Mouse (Mus musculus) intestine, embryonic 16.5 days (tissue): ENCODE results near the gene Pbx1. TPM values are rescaled to one million over a fixed set of nuclear protein-coding genes. Genes with fewer than 3 reads are reported as not detected.

Experiments used
- ATAC-seq: fragments of 200-750 bp; cut with Nextera tagmentation; 2 replicates; pipeline ENCODE4 v1.8.0; 2017; ENCODE audit warnings: moderate TSS enrichment, moderate library complexity
- H3K27ac ChIP-seq: fragments of 300-500 bp; sonication (generic); 2 replicates; pipeline ENCODE4 v1.5.1; 2014; ENCODE audit warnings: mild to moderate bottlenecking, low read length
- H3K27me3 ChIP-seq: fragments of 300-500 bp; sonication (generic); replicated peaks from 2 replicates; pipeline ENCODE4 v1.6.1; 2014; ENCODE audit warnings: low read length, control low read depth, mixed read lengths; ENCODE audit not compliant: control insufficient read depth, insufficient read depth
- H3K36me3 ChIP-seq: fragments of 300-500 bp; sonication (generic); 2 replicates; pipeline ENCODE4 v1.6.1; 2014; ENCODE audit warnings: low read length, control low read depth; ENCODE audit not compliant: control insufficient read depth, insufficient read depth
- H3K4me1 ChIP-seq: fragments of 300-500 bp; sonication (generic); 2 replicates; pipeline ENCODE4 v1.6.1; 2014; ENCODE audit warnings: low read length, control low read depth, mixed read lengths; ENCODE audit not compliant: control insufficient read depth, insufficient read depth
- H3K4me2 ChIP-seq: fragments of 300-500 bp; sonication (generic); 2 replicates; pipeline ENCODE4 v1.6.1; 2014; ENCODE audit warnings: low read depth, low read length, control low read depth
- H3K4me3 ChIP-seq: fragments of 300-500 bp; sonication (generic); 2 replicates; pipeline ENCODE4 v1.5.1; 2014; ENCODE audit warnings: mild to moderate bottlenecking, low read length
- H3K9ac ChIP-seq: fragments of 300-500 bp; sonication (generic); 2 replicates; pipeline ENCODE4 v1.6.1; 2014; ENCODE audit warnings: low read depth, low read length
- H3K9me3 ChIP-seq: fragments of 300-500 bp; sonication (generic); 2 replicates; pipeline ENCODE4 v1.6.1; 2016; ENCODE audit warnings: low read length, control low read depth; ENCODE audit not compliant: control insufficient read depth
- WGBS: fragments of 180-500 bp; shearing (Covaris S2); extraction: QIAGEN DNeasy Blood & Tissue Kit; methylation state at CpG from one replicate; pipeline ENCODE4 v1.1.7; 2014; 5-methylcytosine and 5-hydroxymethylcytosine counted together
- polyA plus RNA-seq: library from polyadenylated mRNA; unstranded; fragments of >200 nt; fragmentation: Nextera tagmentation; extraction: Ambion mirVana; gene quantifications from 2 replicates; pipeline ENCODE4 v1.2.1, GENCODE M21; 2015

The Pbx1 gene
- polyA plus RNA-seq, 1 experiment from 2014 or later = 17.2 TPM

DNA sequence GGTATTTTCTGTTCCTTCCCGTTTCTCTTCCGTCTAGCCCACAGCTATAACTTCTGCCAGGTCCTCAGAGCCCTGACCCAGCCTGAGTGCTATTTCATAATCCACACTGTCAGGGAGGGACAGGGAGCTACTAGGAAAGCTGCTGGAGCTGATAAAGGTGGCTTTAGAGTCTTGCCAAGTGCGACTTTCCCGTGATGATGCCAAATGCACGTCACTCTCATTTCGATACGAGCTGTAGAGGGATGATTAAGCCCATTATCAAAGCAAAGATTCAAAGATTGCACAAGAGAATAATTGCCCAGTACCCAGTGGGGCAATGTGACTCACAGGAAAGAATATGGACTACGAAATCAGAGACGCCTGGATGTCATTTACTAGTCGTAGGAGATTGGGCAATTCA is 69.6 kb downstream of the Pbx1 start:
- no peaks in the 10 kb centered on the region for H3K27me3 ChIP-seq
- H3K4me3 ChIP-seq = no peak overlapping the region
- H3K27ac ChIP-seq = no peak overlapping the region
- H3K9me3 ChIP-seq = no peaks in the 10 kb centered on the region
- H3K9ac ChIP-seq = no peak overlapping the region
- no peak overlapping the region for H3K4me2 ChIP-seq
- H3K36me3 ChIP-seq = no peaks in the 10 kb centered on the region
- H3K4me1 ChIP-seq = peaks cover 12% of the 10 kb centered on the region
- 85% methylated on average over 10 of the region's 10 CpGs for WGBS
- ATAC-seq = no peak

- H3K4me2 ChIP-seq = peak overlapping the region; percentile 19; the same call in 1 of the 2 replicates
- H3K27ac ChIP-seq = no peak overlapping the region
- no peak overlapping the region for H3K9ac ChIP-seq
These were observed 74.1 kb downstream of the Pbx1 start for GRCm38 (mm10) chr1:168357680-168358611.

GRCm38 (mm10) chr1:168356970-168357441 is 75.1 kb downstream of the Pbx1 start:
- 34% methylated on average over 14 of the region's 14 CpGs for WGBS
- peaks cover 29% of the 10 kb centered on the region for H3K4me1 ChIP-seq
- no peak overlapping the region for H3K27ac ChIP-seq
- no peaks in the 10 kb centered on the region for H3K9me3 ChIP-seq
- no peak overlapping the region for H3K4me3 ChIP-seq
- no peaks in the 10 kb centered on the region for H3K36me3 ChIP-seq
- no peak overlapping the region for H3K9ac ChIP-seq
- peak overlapping the region; percentile 25; the same call in 1 of the 2 replicates for H3K4me2 ChIP-seq
- peak; percentile 75 for ATAC-seq
- H3K27me3 ChIP-seq = no peaks in the 10 kb centered on the region

More at GRCm38 (mm10) chr1:168357680-168358611, 74.1 kb downstream of the Pbx1 start:
- no peaks in the 10 kb centered on the region for H3K36me3 ChIP-seq
- no peaks in the 10 kb centered on the region for H3K9me3 ChIP-seq
- no peaks in the 10 kb centered on the region for H3K27me3 ChIP-seq
- H3K4me3 ChIP-seq = no peak overlapping the region
- WGBS = 28% methylated on average over 26 of the region's 26 CpGs
- ATAC-seq = peak; percentile 17; the same call in 1 of the 2 replicates
- peaks cover 27% of the 10 kb centered on the region for H3K4me1 ChIP-seq

GRCm38 (mm10) chr1:168355985-168356556 is 76.0 kb downstream of the Pbx1 start:
- no peak overlapping the region for H3K4me2 ChIP-seq
- H3K36me3 ChIP-seq = no peaks in the 10 kb centered on the region
- no peaks in the 10 kb centered on the region for H3K27me3 ChIP-seq
- H3K4me1 ChIP-seq = peaks cover 29% of the 10 kb centered on the region
- no peak overlapping the region for H3K4me3 ChIP-seq
- H3K9ac ChIP-seq = no peak overlapping the region
- no peak for ATAC-seq
- no peaks in the 10 kb centered on the region for H3K9me3 ChIP-seq
- no peak overlapping the region for H3K27ac ChIP-seq
- 59% methylated on average over 10 of the region's 10 CpGs for WGBS

DNA sequence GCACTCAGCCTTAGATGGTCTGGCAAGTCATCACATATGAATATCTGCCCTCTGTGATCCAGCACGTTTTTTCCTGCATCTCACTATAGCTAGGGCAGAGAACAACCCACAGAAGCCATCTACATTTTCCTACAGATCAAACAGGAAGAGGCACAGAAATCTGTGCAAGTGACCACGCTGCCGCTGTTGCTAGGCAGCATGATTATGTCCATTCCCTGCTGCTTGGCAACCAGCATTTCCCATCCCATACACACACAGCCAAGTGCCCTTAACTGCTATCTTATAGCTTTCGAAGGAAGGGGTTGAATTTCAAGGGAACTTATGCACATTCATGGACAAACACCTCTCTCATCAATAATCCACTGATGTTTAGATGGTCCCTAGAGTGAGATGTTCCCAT is 77.1 kb downstream of the Pbx1 start:
- ATAC-seq = 0 out of 2 replicates have a peak, but pooled peaks have one; percentile 25
- Histone ChIP-seq H3K9me3 (no peaks in the 10 kb centered on the region), H3K4me2 (no peak overlapping the region), H3K4me1 (peaks cover 29% of the 10 kb centered on the region), H3K36me3 (no peaks in the 10 kb centered on the region), H3K9ac (no peak overlapping the region), H3K27me3 (no peaks in the 10 kb centered on the region), H3K27ac (no peak overlapping the region), H3K4me3 (no peak overlapping the region)
- 14% methylated on average over 4 of the region's 4 CpGs for WGBS

- H3K36me3 ChIP-seq = no peaks in the 10 kb centered on the region
- H3K27me3 ChIP-seq = no peaks in the 10 kb centered on the region
- H3K9me3 ChIP-seq = no peaks in the 10 kb centered on the region
- H3K4me3 ChIP-seq = no peak overlapping the region
- no peak overlapping the region for H3K4me2 ChIP-seq
- H3K9ac ChIP-seq = no peak overlapping the region
- ATAC-seq = no peak
- H3K27ac ChIP-seq = no peak overlapping the region
- WGBS = 77% methylated on average over 8 of the region's 8 CpGs
- H3K4me1 ChIP-seq = 0 out of 2 replicates have a peak, but pooled peaks cover 3% of the 10 kb centered on the region
These were observed 83.9 kb downstream of the Pbx1 start for GRCm38 (mm10) chr1:168348036-168348784.

DNA sequence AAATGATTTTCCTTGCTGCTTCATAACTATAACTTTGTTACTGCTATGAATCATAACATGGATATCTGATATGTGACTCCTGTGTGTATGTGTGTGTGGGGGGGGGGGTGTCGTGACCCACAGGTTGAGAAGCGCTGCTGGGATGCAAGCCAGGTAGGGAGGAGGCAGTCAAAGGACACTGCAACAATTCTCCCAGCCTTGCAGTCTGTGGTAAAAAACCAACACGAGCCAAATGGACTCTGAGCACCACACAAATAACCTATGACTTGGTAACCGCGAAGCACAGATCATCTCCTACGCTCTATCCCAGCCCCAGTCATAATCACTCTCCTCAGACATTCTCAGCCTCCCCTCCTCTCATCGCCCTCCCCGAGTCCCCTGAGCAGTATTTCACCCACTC is 87.2 kb downstream of the Pbx1 start:
- no peak for ATAC-seq

GRCm38 (mm10) chr1:168344262-168344661 is 87.8 kb downstream of the Pbx1 start:
- Histone ChIP-seq H3K9me3 (no peaks in the 10 kb centered on the region), H3K4me3 (no peak overlapping the region), H3K4me1 (peaks cover 10% of the 10 kb centered on the region; the same call in 1 of the 2 replicates), H3K36me3 (no peaks in the 10 kb centered on the region), H3K4me2 (no peak overlapping the region), H3K27ac (no peak overlapping the region), H3K9ac (no peak overlapping the region), H3K27me3 (no peaks in the 10 kb centered on the region)
- no peak for ATAC-seq
- 78% methylated on average over 5 of the region's 5 CpGs for WGBS

More for the DNA sequence above, 87.2 kb downstream of the Pbx1 start:
- 69% methylated on average over 8 of the region's 8 CpGs for WGBS
- Histone ChIP-seq H3K27me3 (no peaks in the 10 kb centered on the region), H3K27ac (no peak overlapping the region), H3K4me1 (peaks cover 10% of the 10 kb centered on the region; the same call in 1 of the 2 replicates), H3K36me3 (no peaks in the 10 kb centered on the region), H3K4me3 (no peak overlapping the region), H3K9ac (no peak overlapping the region), H3K9me3 (no peaks in the 10 kb centered on the region), H3K4me2 (no peak overlapping the region)

DNA sequence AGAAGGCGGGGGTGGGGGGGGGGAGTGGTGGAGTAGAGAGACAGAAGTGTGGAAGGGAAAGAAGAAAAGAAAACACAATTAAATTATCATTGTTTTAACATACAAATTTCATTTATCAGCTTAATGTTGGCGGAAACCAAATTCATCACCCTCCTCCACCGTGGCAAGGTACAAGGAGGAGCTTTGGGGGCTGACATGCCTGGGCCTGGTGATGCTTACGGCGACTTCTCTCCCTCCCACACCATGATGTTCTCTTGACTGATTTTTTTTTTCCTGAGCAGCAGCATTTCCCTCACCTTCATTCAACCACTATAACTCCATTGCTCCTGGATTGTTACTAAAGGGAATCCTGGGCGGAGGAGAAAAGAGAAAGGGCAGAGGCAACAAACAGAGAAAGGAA is 89.8 kb downstream of the Pbx1 start:
- 57% methylated on average over 6 of the region's 6 CpGs for WGBS
- H3K27ac ChIP-seq = no peak overlapping the region
- no peaks in the 10 kb centered on the region for H3K9me3 ChIP-seq
- peaks cover 10% of the 10 kb centered on the region; the same call in 1 of the 2 replicates for H3K4me1 ChIP-seq
- H3K36me3 ChIP-seq = no peaks in the 10 kb centered on the region
- no peak overlapping the region for H3K4me3 ChIP-seq
- H3K9ac ChIP-seq = no peak overlapping the region
- no peak overlapping the region for H3K4me2 ChIP-seq
- ATAC-seq = no peak
- H3K27me3 ChIP-seq = no peaks in the 10 kb centered on the region
